Mouse (Mus musculus) ES-Bruce4 (cell line): ENCODE measurements around the gene Maml3.

Experiments
- CTCF ChIP-seq: IDR thresholded peaks from one replicate; pipeline ENCODE4 v1.8.1; 2011; ENCODE audit warnings: low read depth, low read length
- EP300 ChIP-seq: IDR thresholded peaks from 2 replicates; pipeline ENCODE4 v1.6.1; 2011; ENCODE audit warnings: low read depth, low read length; ENCODE audit not compliant: insufficient read depth
- POLR2A ChIP-seq: IDR thresholded peaks from one replicate; pipeline ENCODE4 v1.8.1; 2011; ENCODE audit warnings: low read length; ENCODE audit not compliant: insufficient read depth

DNA sequence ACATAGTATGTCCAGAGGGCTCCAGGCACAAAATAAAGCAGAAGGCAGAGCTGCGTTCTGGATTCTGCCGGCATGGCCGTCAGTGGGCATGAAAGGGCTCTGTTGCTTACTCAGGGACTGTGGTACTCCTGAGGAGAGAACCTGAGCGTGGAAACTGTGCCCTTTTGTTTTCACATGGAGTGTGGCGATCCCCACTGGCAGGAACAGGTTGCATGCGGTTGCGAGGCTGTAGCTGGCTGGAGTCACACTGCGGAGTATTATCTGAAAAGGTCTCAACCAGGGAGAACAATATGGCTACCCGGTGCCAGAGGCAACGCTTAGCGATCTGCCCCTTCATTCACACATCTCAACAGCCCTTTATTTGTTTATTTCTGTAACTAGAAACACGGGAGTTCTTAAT, 353.4 kb downstream of the Maml3 start:
- TF ChIP-seq EP300 (no peak), CTCF (no peak), POLR2A (no peak)
